Mouse (Mus musculus) liver, embryonic 14.5 days (tissue): ENCODE results near the gene Klhdc7b. TPM values are rescaled to one million over a fixed set of nuclear protein-coding genes. Genes with fewer than 3 reads are reported as not detected.
A peak's percentile ranks its signal among the peaks of the same experiment; 100 is the strongest.

ENCODE experiments used
- ATAC-seq: fragments of 200-750 bp; cut with Nextera tagmentation; 2 replicates; pipeline ENCODE4 v1.8.0; 2017; ENCODE audit warnings: moderate number of reproducible peaks, mild to moderate bottlenecking, moderate library complexity; ENCODE audit not compliant: insufficient read depth
- DNase-seq, 3 experiments: peaks; one replicate each; pipeline ENCODE4 v3.0.0-alpha.2; 2012 to 2013; ENCODE audit warnings: low read depth in 3 of 3, low spot score in 3 of 3
- H3K27ac ChIP-seq: fragments of 300-500 bp; sonication (generic); 2 replicates; pipeline ENCODE4 v1.5.1; 2014; ENCODE audit warnings: moderate library complexity, mild to moderate bottlenecking, control low read depth, inconsistent platforms
- H3K27me3 ChIP-seq: fragments of 300-500 bp; sonication (generic); 2 replicates; pipeline ENCODE4 v1.6.1; 2014; ENCODE audit warnings: mild to moderate bottlenecking, low read length, moderate library complexity; ENCODE audit not compliant: control insufficient read depth, insufficient read depth
- H3K36me3 ChIP-seq: fragments of 300-500 bp; sonication (generic); replicated peaks from 2 replicates; pipeline ENCODE4 v1.6.1; 2014; ENCODE audit warnings: low read depth; ENCODE audit not compliant: control insufficient read depth, insufficient read depth
- H3K4me1 ChIP-seq, 2 experiments: fragments of 200-500 bp in 1 of 2; fragments of 300-500 bp in 1 of 2; sonication (generic) in 1 of 2; replicated peaks; 2 replicates each; pipeline ENCODE4 v1.6.1; 2012 to 2014; ENCODE audit warnings: antibody characterized with exemption in 1 of 2, inconsistent platforms in 1 of 2, low read length in 1 of 2; ENCODE audit not compliant: control insufficient read depth in 2 of 2, insufficient read depth in 2 of 2
- H3K4me2 ChIP-seq: fragments of 300-500 bp; sonication (generic); 2 replicates; pipeline ENCODE4 v1.6.1; 2014; ENCODE audit warnings: low read depth, mild to moderate bottlenecking, control low read depth, moderate library complexity
- H3K4me3 ChIP-seq, 2 experiments: fragments of 200-500 bp in 1 of 2; fragments of 300-500 bp in 1 of 2; sonication (generic) in 1 of 2; 2 replicates each; pipeline ENCODE4 v1.5.1; 2012 to 2014; ENCODE audit warnings: low read depth in 2 of 2, low read length in 2 of 2, mild to moderate bottlenecking in 2 of 2, control low read depth in 1 of 2, inconsistent platforms in 1 of 2, moderate library complexity in 1 of 2; ENCODE audit not compliant: insufficient read depth in 1 of 2
- H3K9ac ChIP-seq: fragments of 300-500 bp; sonication (generic); replicated peaks from 2 replicates; pipeline ENCODE4 v1.6.1; 2014; ENCODE audit warnings: mild to moderate bottlenecking, control low read depth, moderate library complexity
- H3K9me3 ChIP-seq: fragments of 300-500 bp; sonication (generic); 2 replicates; pipeline ENCODE4 v1.6.1; 2016; ENCODE audit warnings: low read length, mixed read lengths; ENCODE audit not compliant: control insufficient read depth
- CTCF ChIP-seq: IDR thresholded peaks from 2 replicates; pipeline ENCODE4 v1.5.1; 2016; ENCODE audit warnings: antibody characterized with exemption, low read depth, control low read depth
- EP300 ChIP-seq: IDR thresholded peaks from 2 replicates; pipeline ENCODE4 v1.6.1; 2016; ENCODE audit warnings: antibody characterized with exemption, low read depth
- WGBS: fragments of 180-500 bp; shearing (Covaris S2); extraction: QIAGEN DNeasy Blood & Tissue Kit; methylation state at CpG from one replicate; pipeline ENCODE4 v1.1.7; 2014; ENCODE audit not compliant: insufficient replicate concordance; 5-methylcytosine and 5-hydroxymethylcytosine counted together
- polyA plus RNA-seq, 2 experiments: library from polyadenylated mRNA; depleted of rRNA in 1 of 2; stranded (reverse) in 1 of 2; unstranded in 1 of 2; fragments of >200 nt; fragmentation: Nextera tagmentation in 1 of 2; extraction: Ambion mirVana in 1 of 2; gene quantifications; 2 replicates each; pipeline versions ENCODE4 v1.2.1 to v1.2.3; 2012 to 2014

The Klhdc7b gene
- polyA plus RNA-seq, 2 experiments = not detected

DNA sequence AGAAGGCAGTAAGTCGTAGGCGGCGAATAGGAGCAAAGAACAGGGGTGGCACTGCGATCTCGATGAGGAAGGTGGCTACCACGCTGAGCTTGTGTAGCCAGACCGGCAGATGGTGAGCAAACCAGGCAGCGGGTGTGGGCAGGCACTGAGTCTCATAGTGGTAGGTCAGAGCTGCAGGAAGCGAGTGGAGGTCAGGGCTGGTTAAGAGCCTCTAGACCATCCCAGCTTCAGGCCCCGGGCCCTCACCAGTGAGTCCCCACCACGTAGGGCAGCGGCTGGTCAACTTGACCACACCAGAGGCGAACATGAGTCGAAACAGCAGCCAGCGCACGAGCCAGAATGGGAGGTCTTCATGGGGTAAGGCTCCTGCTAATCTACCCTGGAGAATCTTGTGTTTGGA, 30.9 kb upstream of the Klhdc7b start:
- Histone ChIP-seq H3K36me3 (peaks cover 29% of the 10 kb centered on the region), H3K9ac (peak overlapping the region; percentile 96; the same call in 1 of the 2 replicates), H3K27me3 (no peaks in the 10 kb centered on the region), H3K4me3 (peak overlapping the region in 1 of 2 experiments; percentile 80; a peak in 1 of 4 replicates), H3K9me3 (no peaks in the 10 kb centered on the region), H3K4me1 (peaks cover 14 to 22% of the 10 kb centered on the region in 2 experiments), H3K27ac (no peak overlapping the region), H3K4me2 (peak overlapping the region; percentile 77)
- TF ChIP-seq CTCF (no peak), EP300 (no peak)
- WGBS = 91% methylated on average over 16 of the region's 16 CpGs
- no peak for ATAC-seq
- DNase-seq = no peak

- Histone ChIP-seq H3K36me3 (peaks cover 29% of the 10 kb centered on the region), H3K9ac (peak overlapping the region; percentile 96), H3K4me1 (peaks cover 16 to 22% of the 10 kb centered on the region in 2 experiments), H3K4me2 (peak overlapping the region; percentile 77), H3K27ac (peak overlapping the region; percentile 69), H3K27me3 (no peaks in the 10 kb centered on the region), H3K4me3 (peak overlapping the region; percentile 68 to 80), H3K9me3 (no peaks in the 10 kb centered on the region)
- no peak for DNase-seq
- ATAC-seq = no peak
- WGBS = 70% methylated on average over 7 of the region's 7 CpGs
- TF ChIP-seq CTCF (no peak), EP300 (no peak)
Observed at GRCm38 (mm10) chr15:89354455-89354854, 30.3 kb upstream of the Klhdc7b start.

- Histone ChIP-seq H3K36me3 (peaks cover 35% of the 10 kb centered on the region), H3K4me3 (peak within 1 kb of the TSS; percentile 80 to 96), H3K9ac (peak within 1 kb of the TSS; percentile 96), H3K9me3 (no peaks in the 10 kb centered on the region), H3K27me3 (no peaks in the 10 kb centered on the region), H3K4me2 (peak within 1 kb of the TSS; percentile 77), H3K4me1 (peaks cover 16 to 22% of the 10 kb centered on the region in 2 experiments), H3K27ac (peak within 1 kb of the TSS; percentile 74)
- under 1% methylated on average over 64 of the region's 64 CpGs for WGBS
- DNase-seq (peak; percentile 92 to 94 (median 94)), ATAC-seq (peak; percentile 91)
- TF ChIP-seq EP300 = 0 out of 2 replicates have a peak, but pooled peaks have one; percentile 24
- TF ChIP-seq CTCF = 0 out of 2 replicates have a peak, but pooled peaks have one; percentile 3
Observed at GRCm38 (mm10) chr15:89355241-89356187, 29.2 kb upstream of the Klhdc7b start, which contains the start of the genes Lmf2 and Ncaph2. Lmf2 (minus strand) TSS chr15:89355659. Ncaph2 (plus strand) TSS chr15:89355719.

DNA sequence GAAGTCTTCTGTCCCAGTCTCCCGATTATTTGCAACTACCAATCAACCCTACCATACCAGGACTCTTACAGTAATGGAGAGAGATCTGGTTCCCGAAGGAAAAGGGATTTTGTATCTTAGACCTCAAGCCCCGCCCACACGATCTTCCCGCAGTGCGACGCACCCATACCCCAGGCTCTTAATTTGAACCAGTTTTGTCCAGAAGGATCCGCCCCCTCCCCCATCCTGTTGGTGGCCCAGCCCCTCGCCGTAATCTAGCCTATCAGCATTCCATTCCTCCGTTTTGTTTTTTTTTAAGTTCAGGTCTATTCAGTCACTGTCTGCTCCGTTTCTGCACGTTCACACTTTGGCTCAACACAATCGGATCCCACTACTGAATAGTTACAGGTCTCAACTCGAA, 28.3 kb upstream of the Klhdc7b start:
- TF ChIP-seq EP300 (0 out of 2 replicates have a peak, but pooled peaks have one; percentile 25), CTCF (no peak)
- Histone ChIP-seq H3K4me2 (peak overlapping the region; percentile 77), H3K27ac (peak overlapping the region; percentile 74), H3K27me3 (no peaks in the 10 kb centered on the region), H3K36me3 (peaks cover 36% of the 10 kb centered on the region), H3K9ac (peak overlapping the region; percentile 96), H3K9me3 (no peaks in the 10 kb centered on the region), H3K4me1 (peaks cover 16 to 22% of the 10 kb centered on the region in 2 experiments), H3K4me3 (peak overlapping the region; percentile 80 to 96)
- under 1% methylated on average over 15 of the region's 15 CpGs for WGBS
- peak; percentile 56 for ATAC-seq
- DNase-seq = peak; percentile 82 to 83 (median 82)

DNA sequence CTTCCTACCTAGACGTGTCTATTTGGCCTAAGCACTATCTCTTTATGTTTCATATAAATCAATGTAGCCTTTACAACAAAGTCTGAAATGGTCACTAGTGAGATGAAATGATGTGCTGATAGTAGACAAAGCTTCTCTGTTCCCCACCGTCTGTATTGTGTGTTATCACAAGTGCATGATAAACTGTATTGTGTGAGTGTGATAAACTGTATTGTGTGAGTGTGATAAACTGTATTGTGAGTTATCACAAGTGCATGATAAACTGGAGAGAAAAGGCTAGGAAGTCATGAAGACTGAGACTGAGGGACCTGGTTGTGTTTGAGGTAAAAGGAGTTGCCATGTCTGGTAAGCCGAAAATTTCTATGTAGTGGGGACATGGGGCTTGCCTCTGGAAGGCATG, 25.9 kb upstream of the Klhdc7b start:
- H3K27me3 ChIP-seq = no peaks in the 10 kb centered on the region
- peaks cover 16 to 22% of the 10 kb centered on the region in 2 experiments for H3K4me1 ChIP-seq
- peaks cover 43% of the 10 kb centered on the region for H3K36me3 ChIP-seq
- H3K4me2 ChIP-seq = 0 out of 2 replicates have a peak overlapping the region, but pooled peaks have one; percentile 22
- no peaks in the 10 kb centered on the region for H3K9me3 ChIP-seq
- ATAC-seq (no peak), DNase-seq (no peak)
- TF ChIP-seq CTCF = no peak
- TF ChIP-seq EP300 = no peak
- 43% methylated on average over 3 of the region's 3 CpGs for WGBS
- no peak overlapping the region for H3K4me3 ChIP-seq
- H3K27ac ChIP-seq = no peak overlapping the region
- 0 out of 2 replicates have a peak overlapping the region, but pooled peaks have one; percentile 9 for H3K9ac ChIP-seq
